Mouse (Mus musculus) limb, embryonic 12.5 days (tissue): Measurements from ENCODE around the gene Cerk. TPM values are rescaled to one million over a fixed set of nuclear protein-coding genes. Genes with fewer than 3 reads are reported as not detected.
"Not testable (repeated sequence)": the region's sequence is repeated elsewhere in the genome, so short reads cannot be mapped to it uniquely, and the experiment has no call there.

Source experiments
- ATAC-seq: fragments of 200-750 bp; cut with Nextera tagmentation; 2 replicates; pipeline ENCODE4 v1.8.0; 2017; ENCODE audit warnings: low read depth, moderate TSS enrichment; ENCODE audit not compliant: insufficient number of reproducible peaks, insufficient read depth, low FRiP score, low TSS enrichment
- H3K27ac ChIP-seq: fragments of 300-500 bp; sonication (generic); 2 replicates; pipeline ENCODE4 v1.5.1; 2016; ENCODE audit warnings: mild to moderate bottlenecking, moderate library complexity
- H3K27me3 ChIP-seq: fragments of 300-500 bp; sonication (generic); 2 replicates; pipeline ENCODE4 v1.6.1; 2016; ENCODE audit warnings: mild to moderate bottlenecking, moderate library complexity
- H3K36me3 ChIP-seq: fragments of 300-500 bp; sonication (generic); 2 replicates; pipeline ENCODE4 v1.6.1; 2016; ENCODE audit warnings: mild to moderate bottlenecking, moderate library complexity
- H3K4me1 ChIP-seq: fragments of 300-500 bp; sonication (generic); replicated peaks from 2 replicates; pipeline ENCODE4 v1.6.1; 2016
- H3K4me2 ChIP-seq: fragments of 300-500 bp; sonication (generic); 2 replicates; pipeline ENCODE4 v1.6.1; 2016; ENCODE audit warnings: mild to moderate bottlenecking, moderate library complexity
- H3K4me3 ChIP-seq: fragments of 300-500 bp; sonication (generic); replicated peaks from 2 replicates; pipeline ENCODE4 v1.5.1; 2016; ENCODE audit warnings: mild to moderate bottlenecking
- H3K9ac ChIP-seq: fragments of 300-500 bp; sonication (generic); replicated peaks from 2 replicates; pipeline ENCODE4 v1.6.1; 2016; ENCODE audit warnings: mild to moderate bottlenecking, moderate library complexity
- H3K9me3 ChIP-seq: fragments of 300-500 bp; sonication (generic); 2 replicates; pipeline ENCODE4 v1.6.1; 2016; ENCODE audit warnings: mild to moderate bottlenecking, moderate library complexity
- WGBS: fragments of 180-500 bp; shearing (Covaris S2); methylation state at CpG from one replicate; pipeline ENCODE4 v1.1.7; 2016; 5-methylcytosine and 5-hydroxymethylcytosine counted together
- polyA plus RNA-seq: library from polyadenylated mRNA; unstranded; fragments of >200 nt; fragmentation: Nextera tagmentation; extraction: Ambion mirVana; gene quantifications from 2 replicates; pipeline ENCODE4 v1.2.1, GENCODE M21; 2016

Cerk gene
- polyA plus RNA-seq, 1 experiment from 2014 or later: 21.5 TPM

GRCm38 (mm10) chr15:86109650-86110211, 76.2 kb downstream of the Cerk start:
- 85% methylated on average over 8 of the region's 8 CpGs for WGBS
- H3K4me2 ChIP-seq: no peak overlapping the region
- H3K4me1 ChIP-seq: peaks cover 24% of the 10 kb centered on the region
- no peak overlapping the region for H3K27ac ChIP-seq
- 0 out of 2 replicates have a peak, but pooled peaks cover 7% of the 10 kb centered on the region for H3K36me3 ChIP-seq
- H3K27me3 ChIP-seq: no peaks in the 10 kb centered on the region
- no peak overlapping the region for H3K4me3 ChIP-seq
- H3K9me3 ChIP-seq: no peaks in the 10 kb centered on the region
- H3K9ac ChIP-seq: no peak overlapping the region
- ATAC-seq: no peak

DNA sequence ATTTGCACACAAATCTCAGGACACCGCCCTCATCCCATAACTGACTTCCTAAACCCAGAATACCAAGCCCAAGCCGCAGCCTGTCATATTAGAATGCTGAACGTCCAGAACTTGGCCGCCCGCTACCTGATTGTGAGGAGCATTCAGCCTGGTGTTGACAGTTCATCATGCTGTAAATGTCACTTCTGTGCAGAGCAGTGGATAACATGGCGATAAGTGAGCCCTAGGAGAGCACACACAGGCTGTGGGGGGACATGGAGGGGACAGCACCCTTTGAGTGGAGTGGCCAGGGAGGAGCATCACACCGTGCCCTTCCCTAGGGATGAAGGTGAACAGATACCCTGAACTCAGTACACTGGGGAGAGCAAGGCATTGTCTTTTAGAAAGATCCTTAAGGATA, 76.7 kb downstream of the Cerk start:
- H3K36me3 ChIP-seq: peaks cover 11% of the 10 kb centered on the region; the same call in 1 of the 2 replicates
- no peaks in the 10 kb centered on the region for H3K9me3 ChIP-seq
- no peaks in the 10 kb centered on the region for H3K27me3 ChIP-seq
- no peak overlapping the region for H3K9ac ChIP-seq
- ATAC-seq: no peak
- no peak overlapping the region for H3K27ac ChIP-seq
- peaks cover 24% of the 10 kb centered on the region for H3K4me1 ChIP-seq
- no peak overlapping the region for H3K4me2 ChIP-seq
- no peak overlapping the region for H3K4me3 ChIP-seq
- 82% methylated on average over 7 of the region's 7 CpGs for WGBS

- no peak overlapping the region for H3K27ac ChIP-seq
- peaks cover 16% of the 10 kb centered on the region for H3K4me1 ChIP-seq
These were observed 78.0 kb downstream of the Cerk start for GRCm38 (mm10) chr15:86107831-86108471.

GRCm38 (mm10) chr15:86105751-86106150, 80.2 kb downstream of the Cerk start:
- H3K9me3 ChIP-seq: no peaks in the 10 kb centered on the region
- H3K27ac ChIP-seq: no peak overlapping the region
- no peak overlapping the region for H3K9ac ChIP-seq
- no peaks in the 10 kb centered on the region for H3K27me3 ChIP-seq
- H3K4me3 ChIP-seq: no peak overlapping the region
- H3K4me2 ChIP-seq: no peak overlapping the region
- peaks cover 9% of the 10 kb centered on the region; the same call in 1 of the 2 replicates for H3K4me1 ChIP-seq
- H3K36me3 ChIP-seq: peaks cover 31% of the 10 kb centered on the region; the same call in 1 of the 2 replicates
- 89% methylated on average over 6 of the region's 6 CpGs for WGBS
- ATAC-seq: no peak

More at GRCm38 (mm10) chr15:86107831-86108471, 78.0 kb downstream of the Cerk start:
- Histone ChIP-seq H3K27me3 (no peaks in the 10 kb centered on the region), H3K9ac (no peak overlapping the region), H3K9me3 (no peaks in the 10 kb centered on the region), H3K36me3 (peaks cover 18% of the 10 kb centered on the region; the same call in 1 of the 2 replicates), H3K4me3 (no peak overlapping the region), H3K4me2 (no peak overlapping the region)
- no peak for ATAC-seq
- 87% methylated on average over 11 of the region's 11 CpGs for WGBS

- H3K4me3 ChIP-seq: no peak overlapping the region
- H3K27ac ChIP-seq: no peak overlapping the region
- peaks cover 10% of the 10 kb centered on the region; the same call in 1 of the 2 replicates for H3K4me1 ChIP-seq
- no peaks in the 10 kb centered on the region for H3K9me3 ChIP-seq
- no peaks in the 10 kb centered on the region for H3K27me3 ChIP-seq
- 88% methylated on average over 7 of the region's 7 CpGs for WGBS
- no peak for ATAC-seq
- no peak overlapping the region for H3K9ac ChIP-seq
- H3K36me3 ChIP-seq: peaks cover 32% of the 10 kb centered on the region; the same call in 1 of the 2 replicates
- no peak overlapping the region for H3K4me2 ChIP-seq
These were observed 80.6 kb downstream of the Cerk start for GRCm38 (mm10) chr15:86105345-86105697.

- Histone ChIP-seq H3K4me2 (no peak overlapping the region), H3K4me3 (no peak overlapping the region), H3K9me3 (no peaks in the 10 kb centered on the region), H3K27ac (no peak overlapping the region), H3K36me3 (peaks cover 32% of the 10 kb centered on the region; the same call in 1 of the 2 replicates), H3K9ac (no peak overlapping the region), H3K27me3 (no peaks in the 10 kb centered on the region), H3K4me1 (peaks cover 12% of the 10 kb centered on the region)
- no peak for ATAC-seq
- 93% methylated on average over 19 of the region's 19 CpGs for WGBS
These were observed 81.3 kb downstream of the Cerk start for GRCm38 (mm10) chr15:86104401-86105344.

DNA sequence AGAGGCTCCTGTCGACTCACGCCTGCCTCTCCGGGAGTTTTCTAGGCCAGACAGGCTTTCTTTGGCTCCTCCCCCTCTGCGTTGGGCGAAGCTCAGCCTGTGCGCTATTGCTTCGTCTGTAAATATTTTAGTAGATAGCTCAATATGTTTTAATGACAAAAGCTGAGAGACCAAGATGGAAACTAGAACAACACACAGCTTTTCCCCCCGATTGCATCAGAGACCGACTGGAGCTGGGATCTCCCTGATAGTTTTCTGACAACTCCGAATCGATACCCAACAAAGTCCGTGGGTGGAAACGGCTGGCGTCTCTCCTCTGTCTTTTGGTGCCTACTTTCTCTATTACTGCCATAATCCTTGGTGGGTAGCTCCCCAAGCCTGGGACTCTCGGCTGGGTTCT, 83.6 kb downstream of the Cerk start:
- H3K36me3 ChIP-seq: peaks cover 32% of the 10 kb centered on the region; the same call in 1 of the 2 replicates
- 89% methylated on average over 15 of the region's 15 CpGs for WGBS

GRCm38 (mm10) chr15:86101585-86101984, 84.4 kb downstream of the Cerk start:
- Histone ChIP-seq H3K27ac (no peak overlapping the region), H3K36me3 (peaks cover 32% of the 10 kb centered on the region; the same call in 1 of the 2 replicates), H3K27me3 (no peaks in the 10 kb centered on the region), H3K4me3 (no peak overlapping the region), H3K9me3 (no peaks in the 10 kb centered on the region), H3K4me2 (no peak overlapping the region), H3K9ac (no peak overlapping the region), H3K4me1 (peaks cover 11% of the 10 kb centered on the region)
- WGBS: 87% methylated on average over 9 of the region's 9 CpGs
- no peak for ATAC-seq

More for the DNA sequence above, 83.6 kb downstream of the Cerk start:
- H3K4me3 ChIP-seq: no peak overlapping the region
- no peaks in the 10 kb centered on the region for H3K27me3 ChIP-seq
- no peak overlapping the region for H3K4me2 ChIP-seq
- H3K4me1 ChIP-seq: peaks cover 12% of the 10 kb centered on the region
- H3K27ac ChIP-seq: no peak overlapping the region
- H3K9ac ChIP-seq: no peak overlapping the region
- no peak for ATAC-seq
- H3K9me3 ChIP-seq: no peaks in the 10 kb centered on the region

DNA sequence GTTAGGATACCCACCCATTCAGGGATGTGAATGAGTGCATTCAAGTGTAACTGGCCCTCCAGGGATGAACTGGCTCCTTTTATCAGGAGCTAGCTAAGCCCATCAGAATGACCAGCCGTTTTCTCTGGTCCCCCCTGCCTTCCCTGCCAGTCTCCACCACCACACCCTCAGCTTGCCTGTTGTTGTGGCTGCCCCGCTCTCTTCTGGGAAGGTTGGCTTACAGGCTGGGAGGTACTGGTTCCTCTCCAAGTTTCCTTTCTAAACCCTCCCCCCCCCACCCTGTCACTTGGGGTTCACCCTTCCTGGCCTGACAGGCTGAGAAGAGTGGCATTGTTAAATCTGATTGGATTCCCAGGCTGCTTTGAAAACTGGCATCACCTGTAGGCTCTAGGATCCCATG, 88.1 kb downstream of the Cerk start:
- whole genome bisulfite sequencing: 73% methylated on average over 2 of the region's 2 CpGs
- no peak overlapping the region for H3K4me3 ChIP-seq
- H3K4me2 ChIP-seq: no peak overlapping the region
- H3K27me3 ChIP-seq: no peaks in the 10 kb centered on the region
- no peaks in the 10 kb centered on the region for H3K9me3 ChIP-seq
- no peak overlapping the region for H3K27ac ChIP-seq
- no peak overlapping the region for H3K9ac ChIP-seq
- H3K4me1 ChIP-seq: peaks cover 8% of the 10 kb centered on the region
- H3K36me3 ChIP-seq: peaks cover 25% of the 10 kb centered on the region; the same call in 1 of the 2 replicates
- no peak for ATAC-seq

DNA sequence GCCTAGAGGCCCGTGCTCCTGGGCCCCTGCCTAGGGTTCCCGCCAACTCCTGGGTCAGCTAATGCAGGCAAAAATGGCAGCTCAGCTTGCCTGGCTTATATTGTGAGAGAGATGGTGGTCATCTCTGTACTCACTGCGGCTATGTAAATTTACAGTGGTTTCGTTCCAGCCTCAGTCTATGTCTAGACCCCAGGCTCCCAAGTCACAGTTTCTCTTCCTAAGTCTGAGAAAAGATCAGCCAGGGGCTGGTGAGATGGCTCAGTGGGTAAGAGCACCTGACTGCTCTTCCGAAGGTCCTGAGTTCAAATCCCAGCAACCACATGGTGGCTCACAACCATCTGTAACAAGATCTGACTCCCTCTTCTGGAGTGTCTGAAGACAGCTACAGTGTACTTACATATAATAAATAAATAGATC, 89.3 kb downstream of the Cerk start:
- 97% methylated on average over 5 of the region's 5 CpGs for WGBS
- not testable (repeated sequence) for H3K4me3 ChIP-seq

More for the DNA sequence above, 89.3 kb downstream of the Cerk start:
- not testable (repeated sequence) for ATAC-seq, H3K9me3 ChIP-seq, H3K4me1 ChIP-seq, H3K4me2 ChIP-seq, H3K9ac ChIP-seq, H3K27ac ChIP-seq, H3K27me3 ChIP-seq
- H3K36me3 ChIP-seq: peaks cover 32% of the 10 kb centered on the region; the same call in 1 of the 2 replicates
